Mouse (Mus musculus) cerebellum, adult 8-10 months (tissue): ENCODE measurements at regions not wholly inside any gene's neighbourhood (a gene's known extent, or its start where the extent isn't known, plus 50 kb on each side); places are given as distances from the start of the nearest gene placed in this dataset.

Experiments used
- DNase-seq: peaks from one replicate; pipeline ENCODE4 v3.0.0; 2022

- peak; percentile 6 for DNase-seq
Measured at GRCm38 (mm10) chr4:72469236-72469875, 268.6 kb upstream of the Tle1 start.

- no peak for DNase-seq
Measured at GRCm38 (mm10) chr4:72444177-72444770, 243.6 kb upstream of the Tle1 start.

GRCm38 (mm10) chr4:72437367-72437766 lies 236.6 kb upstream of the Tle1 start:
- no peak for DNase-seq

- DNase-seq = no peak
Measured at GRCm38 (mm10) chr4:72425316-72425715, 224.6 kb upstream of the Tle1 start.

- DNase-seq = no peak
Measured at GRCm38 (mm10) chr4:72412100-72412788, 211.5 kb upstream of the Tle1 start.

- no peak for DNase-seq
Measured at GRCm38 (mm10) chr4:72411343-72411742, 210.6 kb upstream of the Tle1 start.

- no peak for DNase-seq
Measured at GRCm38 (mm10) chr4:72400759-72401158, 200.0 kb upstream of the Tle1 start.

- DNase-seq = no peak
Measured at GRCm38 (mm10) chr4:72391887-72392435, 191.2 kb upstream of the Tle1 start.

GRCm38 (mm10) chr4:72389811-72390625 lies 189.3 kb upstream of the Tle1 start:
- DNase-seq = no peak

GRCm38 (mm10) chr4:72384901-72385264 lies 184.2 kb upstream of the Tle1 start:
- peak; percentile 16 for DNase-seq

GRCm38 (mm10) chr4:72384259-72384900 lies 183.7 kb upstream of the Tle1 start:
- DNase-seq = no peak

GRCm38 (mm10) chr4:72383729-72384128 lies 183.0 kb upstream of the Tle1 start:
- DNase-seq = no peak

- DNase-seq = no peak
Measured at GRCm38 (mm10) chr4:72382517-72383147, 181.9 kb upstream of the Tle1 start.

- no peak for DNase-seq
Measured at GRCm38 (mm10) chr4:72381742-72382141, 181.0 kb upstream of the Tle1 start.

GRCm38 (mm10) chr4:72381116-72381515 lies 180.4 kb upstream of the Tle1 start:
- DNase-seq = no peak

GRCm38 (mm10) chr4:72379515-72379914 lies 178.8 kb upstream of the Tle1 start:
- DNase-seq = no peak

GRCm38 (mm10) chr4:72379011-72379410 lies 178.3 kb upstream of the Tle1 start:
- no peak for DNase-seq

GRCm38 (mm10) chr4:72377520-72377919 lies 176.8 kb upstream of the Tle1 start:
- no peak for DNase-seq

- DNase-seq = no peak
Measured at GRCm38 (mm10) chr4:72351985-72352384, 151.3 kb upstream of the Tle1 start.

GRCm38 (mm10) chr4:72331882-72332281 lies 131.2 kb upstream of the Tle1 start:
- DNase-seq = no peak

- DNase-seq = no peak
Measured at GRCm38 (mm10) chr4:72329026-72329390, 128.3 kb upstream of the Tle1 start.
